Mouse (Mus musculus) lung, postnatal 36 days (tissue): ENCODE measurements around the gene Kif1b.
A peak's percentile ranks its signal among the peaks of the same experiment; 100 is the strongest.

ENCODE experiments used
- DNase-seq: peaks from one replicate; pipeline ENCODE4 v3.0.0; 2022; ENCODE audit warnings: mixed read lengths

The Kif1b gene

GRCm38 (mm10) chr4:149313558-149314253 lies 6.2 kb upstream of the Kif1b start:
- no peak for DNase-seq

- no peak for DNase-seq
Measured at GRCm38 (mm10) chr4:149311996-149312395, 4.5 kb upstream of the Kif1b start.

DNA sequence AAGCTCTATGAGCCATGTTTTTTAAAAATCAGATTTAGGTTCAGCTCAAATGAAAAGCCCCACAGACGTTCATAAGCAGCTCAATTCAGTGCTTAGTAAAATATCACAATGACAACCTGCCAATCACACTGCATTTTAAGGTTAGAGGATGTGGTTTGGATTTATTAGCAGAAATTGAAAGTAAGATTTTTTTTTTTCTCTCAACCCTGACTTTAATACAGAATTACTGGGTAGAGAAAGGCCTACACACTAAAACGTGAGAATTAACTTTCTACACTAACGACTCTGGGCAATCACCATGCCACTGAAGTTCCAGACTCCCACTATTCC lies 963 bp upstream of the Kif1b start:
- no peak for DNase-seq

GRCm38 (mm10) chr4:149306712-149307595 lies 539 bp downstream of the Kif1b start:
- peak; percentile 87 for DNase-seq

DNA sequence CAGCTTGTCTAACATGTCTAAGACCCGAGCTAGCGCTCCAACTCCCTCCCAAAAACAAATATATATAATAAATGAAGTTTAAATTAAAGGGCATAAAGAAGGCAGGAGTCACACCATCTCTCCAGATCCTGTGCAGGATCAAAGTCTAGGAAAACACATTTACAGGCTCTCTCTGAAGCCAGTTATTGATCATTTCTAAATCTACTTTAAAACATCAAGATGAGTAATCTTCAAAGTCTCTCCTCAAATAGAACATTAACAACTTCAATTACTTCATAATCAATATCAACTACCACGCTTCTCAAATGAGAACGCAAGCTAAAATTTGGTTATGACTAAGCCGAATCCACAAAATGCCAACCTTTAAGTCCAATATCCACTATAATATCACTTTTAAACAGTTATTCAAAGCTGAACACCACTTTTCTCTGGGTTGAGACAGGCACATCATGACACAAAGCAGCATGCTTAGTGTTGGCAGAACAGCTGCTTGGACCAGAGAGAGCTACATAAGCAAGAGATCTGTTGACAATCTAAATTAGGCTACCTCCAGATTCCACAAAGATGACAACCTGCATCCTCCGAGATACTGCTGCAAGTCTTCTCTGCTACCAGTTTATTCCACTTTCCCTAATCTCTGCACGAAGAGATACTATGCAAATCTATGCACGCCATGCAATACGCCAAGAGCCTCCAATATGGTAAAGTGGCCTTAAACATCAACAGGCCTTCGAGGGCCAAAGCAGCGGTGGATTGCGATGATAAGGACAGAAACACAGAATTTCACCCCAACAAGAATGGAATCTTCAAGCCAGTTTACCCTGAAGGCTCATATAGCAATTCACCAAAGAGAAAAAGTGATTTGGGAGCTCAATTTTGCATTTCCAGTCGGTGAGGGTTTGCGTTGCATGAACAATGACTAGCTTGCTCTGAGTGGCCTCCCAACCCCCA lies 1.5 kb downstream of the Kif1b start:
- no peak for DNase-seq

GRCm38 (mm10) chr4:149304466-149304865 lies 3.0 kb downstream of the Kif1b start:
- no peak for DNase-seq

GRCm38 (mm10) chr4:149303502-149303901 lies 4.0 kb downstream of the Kif1b start:
- DNase-seq = no peak

GRCm38 (mm10) chr4:149302751-149303150 lies 4.7 kb downstream of the Kif1b start:
- DNase-seq = no peak

DNA sequence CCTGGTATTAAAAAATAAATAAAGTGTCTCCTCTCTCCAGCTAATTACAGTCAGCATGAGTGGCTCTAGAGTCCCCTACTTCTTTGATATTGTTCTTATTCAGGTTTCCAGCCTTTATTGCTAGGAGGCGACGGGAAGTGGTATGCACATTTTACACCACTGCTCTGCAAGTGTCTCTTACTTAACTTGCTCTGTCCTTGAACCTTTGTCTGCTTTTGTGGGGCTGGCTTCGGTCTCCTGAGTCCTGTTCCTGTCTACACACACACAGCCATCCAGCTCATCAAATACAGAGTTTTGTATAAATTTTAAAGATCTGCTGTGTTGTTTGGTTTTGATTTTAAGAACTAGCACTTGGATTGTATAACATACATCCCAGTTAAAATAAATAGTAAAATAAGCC lies 5.4 kb downstream of the Kif1b start:
- DNase-seq = no peak

DNA sequence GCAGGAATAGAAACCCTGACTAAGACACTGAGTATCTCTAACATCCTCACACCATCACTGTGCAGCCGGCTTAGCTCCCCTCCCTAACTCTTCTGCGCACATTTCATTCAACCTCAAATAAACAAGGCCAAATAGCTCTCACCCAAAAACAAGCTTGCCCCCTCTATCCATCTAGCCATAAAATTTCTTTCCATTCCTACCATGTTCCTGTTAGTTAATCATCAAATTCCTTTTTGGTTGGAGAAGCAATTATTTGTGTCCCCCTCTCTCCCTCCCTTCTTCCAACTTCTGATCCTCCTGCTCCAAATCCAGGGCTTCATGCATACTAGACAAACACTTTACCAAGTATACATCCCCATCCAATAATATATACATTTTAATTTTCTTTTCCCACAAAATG lies 11.0 kb downstream of the Kif1b start:
- DNase-seq = no peak

DNA sequence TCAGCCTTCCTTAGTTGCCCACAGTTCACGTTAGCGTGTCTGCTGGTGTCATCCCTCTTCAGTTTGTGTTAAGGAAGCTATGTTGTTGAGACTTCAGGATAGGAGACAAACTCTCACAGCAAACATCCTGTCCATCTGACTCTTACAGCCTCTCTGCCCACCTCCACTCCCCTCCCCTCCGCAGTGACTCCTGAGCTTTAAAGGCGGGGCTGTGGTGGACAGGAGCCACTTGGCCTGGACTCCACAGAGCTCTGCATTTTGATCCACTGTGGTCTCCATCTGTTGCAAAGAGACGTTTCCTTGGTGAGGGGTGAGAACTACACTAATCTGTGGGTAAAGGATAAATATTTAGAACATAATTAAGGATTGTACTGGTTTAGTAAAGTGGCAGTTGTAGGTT lies 14.5 kb downstream of the Kif1b start:
- DNase-seq = no peak

DNA sequence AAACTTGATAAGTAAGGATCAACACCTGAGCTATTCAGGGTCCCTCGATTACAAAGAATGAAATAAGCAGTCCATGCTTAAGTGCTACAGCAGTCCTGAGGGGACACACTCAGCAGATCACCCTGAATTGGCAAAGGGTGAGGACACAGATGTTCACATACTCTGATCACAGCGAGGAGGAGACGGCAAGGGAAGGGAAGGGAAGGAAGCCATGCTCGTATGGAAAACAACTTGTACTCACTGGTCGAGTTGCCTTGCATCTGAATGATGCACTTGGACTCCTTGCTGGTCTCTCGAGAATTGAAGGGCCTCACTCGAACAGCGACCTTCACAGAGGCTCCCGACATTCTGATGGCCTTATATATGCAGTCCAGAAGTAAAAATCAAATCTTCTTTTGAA lies 16.4 kb downstream of the Kif1b start:
- DNase-seq = no peak

DNA sequence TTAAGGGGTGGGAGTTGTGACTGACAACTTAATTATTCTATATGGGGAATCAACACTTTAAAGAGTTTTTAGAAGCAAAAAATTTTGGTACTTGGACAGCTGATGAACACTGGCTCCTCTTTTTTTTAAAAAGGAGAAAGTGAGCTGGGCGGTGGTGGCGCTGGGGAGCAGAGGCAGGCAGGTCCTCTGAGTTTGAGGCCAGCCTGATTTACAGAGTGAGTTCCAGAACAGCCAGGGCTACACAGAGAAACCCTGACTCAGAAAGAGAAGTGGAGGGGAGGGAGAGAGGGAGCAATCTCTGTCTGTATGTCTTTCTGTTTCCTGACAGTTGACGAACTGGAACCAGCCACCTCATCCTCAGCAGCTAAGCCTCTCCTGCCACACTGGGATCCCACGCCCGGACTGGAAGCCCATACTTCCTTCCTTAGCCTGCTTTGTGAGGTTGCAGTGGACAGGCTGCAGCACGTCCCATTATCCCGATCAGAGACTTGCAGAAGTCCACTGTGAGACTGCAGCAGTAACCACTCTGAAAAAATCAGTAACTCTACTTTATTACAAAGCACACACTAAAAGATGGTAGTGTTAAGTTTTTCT lies 17.2 kb downstream of the Kif1b start:
- DNase-seq = no peak

DNA sequence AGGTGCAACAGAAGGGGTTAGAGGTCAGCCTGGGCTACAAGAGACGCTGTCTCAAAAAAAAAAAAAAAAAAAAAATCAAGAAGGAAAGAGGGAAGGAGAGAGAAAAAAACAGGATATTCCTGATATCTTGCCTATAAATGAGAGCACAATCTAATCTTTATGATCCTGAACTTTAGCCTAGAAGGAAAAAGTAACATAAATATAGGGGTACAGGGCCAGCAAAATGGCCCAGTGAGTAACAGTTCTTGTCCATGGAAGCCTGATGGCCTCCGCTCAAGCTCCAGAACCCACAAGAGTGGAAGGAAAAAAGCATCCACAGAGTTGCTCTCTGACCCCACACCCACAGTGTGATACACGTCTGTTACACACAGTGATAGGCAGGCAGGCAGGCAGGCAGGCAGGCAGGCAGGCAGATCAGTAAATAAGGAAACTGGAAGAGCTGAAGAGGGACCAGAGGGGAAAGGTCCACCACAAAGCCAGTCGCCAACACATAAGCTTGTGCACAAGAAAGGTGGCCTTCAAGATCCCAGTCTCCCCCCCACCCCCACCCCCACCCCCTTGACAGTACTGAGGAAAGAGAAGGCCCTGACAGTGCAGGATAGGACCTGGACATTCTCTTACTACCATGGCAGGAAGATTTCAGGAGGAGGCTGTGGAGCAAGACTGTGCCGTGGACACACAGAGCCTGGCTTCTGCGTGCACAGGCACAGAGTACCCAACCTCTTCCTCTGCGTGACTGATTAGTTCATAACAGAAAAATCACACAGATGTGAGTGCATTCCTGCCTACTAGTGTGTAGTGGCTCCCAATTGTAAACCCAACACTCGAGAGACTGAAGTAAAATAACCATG lies 21.0 kb downstream of the Kif1b start:
- DNase-seq = no peak

DNA sequence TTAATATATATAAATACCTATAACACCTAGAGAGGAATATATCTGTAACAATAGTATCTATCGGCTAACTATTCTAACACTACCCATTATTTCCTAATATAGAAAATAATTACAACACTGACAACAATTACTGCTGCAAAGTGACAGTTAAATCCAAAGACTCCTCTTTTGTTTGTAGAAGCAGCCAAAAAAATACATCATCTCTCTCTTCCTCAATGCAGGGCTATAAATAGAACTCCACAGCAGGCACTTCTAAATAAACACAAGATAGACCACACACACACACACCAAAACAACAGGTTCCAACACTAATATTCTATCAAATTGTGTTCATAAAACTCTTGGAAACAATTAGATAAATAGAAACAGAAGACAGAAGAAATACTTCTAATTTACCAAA lies 21.8 kb downstream of the Kif1b start:
- DNase-seq = no peak

GRCm38 (mm10) chr4:149283018-149283417 lies 24.5 kb downstream of the Kif1b start:
- no peak for DNase-seq

DNA sequence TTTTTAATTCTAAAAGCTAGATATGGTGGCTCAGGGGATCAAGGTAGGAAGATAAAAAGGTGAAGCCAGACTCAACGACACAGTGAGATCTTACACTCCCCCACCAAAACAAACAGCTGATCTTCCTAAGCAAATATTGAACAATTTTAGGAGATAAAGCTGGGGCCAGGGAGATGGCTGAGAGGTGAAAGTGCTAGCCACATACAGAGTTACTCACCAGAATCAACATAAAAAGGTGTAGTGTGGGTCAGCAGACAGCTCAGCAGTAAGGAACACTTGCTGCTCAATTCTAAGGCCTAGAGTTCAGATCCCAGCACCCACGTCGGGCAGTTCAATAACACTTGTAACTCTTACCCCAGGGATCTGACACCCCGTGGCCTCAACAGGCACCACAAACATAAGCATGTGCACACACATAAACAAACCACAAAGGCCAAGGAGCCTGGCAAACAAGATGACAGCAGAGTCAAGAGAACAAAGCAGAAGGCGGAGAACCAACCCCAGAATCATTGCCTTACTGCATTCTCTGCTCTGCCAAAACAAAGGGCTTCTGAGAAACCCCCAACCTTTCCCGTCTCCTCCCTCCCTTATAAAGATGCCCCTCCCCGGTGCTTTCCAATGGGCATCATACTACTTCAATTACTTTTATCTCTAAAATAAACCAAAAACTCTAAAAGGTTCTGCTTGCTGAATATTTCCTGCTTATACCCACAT lies 25.3 kb downstream of the Kif1b start:
- DNase-seq = no peak

GRCm38 (mm10) chr4:149277571-149277970 lies 29.9 kb downstream of the Kif1b start:
- DNase-seq = peak; percentile 55

GRCm38 (mm10) chr4:149273128-149273527 lies 34.4 kb downstream of the Kif1b start:
- peak; percentile 39 for DNase-seq

DNA sequence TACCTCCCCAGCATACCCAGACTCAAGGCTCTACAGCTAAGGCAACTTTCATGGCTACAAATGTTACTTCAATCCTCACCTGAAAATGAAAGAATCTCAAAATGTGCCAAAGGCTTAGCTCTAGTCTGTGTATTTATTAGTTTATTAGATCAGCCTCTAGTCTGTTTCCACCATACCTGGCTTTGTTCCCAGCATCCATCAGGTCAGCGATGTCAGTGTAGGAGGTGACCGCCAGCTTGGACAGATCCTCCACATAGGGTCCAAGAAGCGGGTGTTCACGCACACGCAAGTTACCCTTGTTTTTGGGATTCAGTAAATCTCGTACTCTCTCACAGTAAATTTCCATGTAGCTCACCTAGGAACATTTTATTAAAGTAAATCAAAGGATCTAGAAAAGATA lies 37.0 kb downstream of the Kif1b start:
- DNase-seq = no peak

- DNase-seq = no peak
Measured at GRCm38 (mm10) chr4:149269026-149269425, 38.5 kb downstream of the Kif1b start.
